Mouse (Mus musculus) yolk sac, embryonic 10.5 days (tissue): ENCODE data around the gene Actl11.

ENCODE experiments used
- DNase-seq: peaks from one replicate; pipeline ENCODE4 v3.0.0-alpha.2; 2017; ENCODE audit warnings: low spot score

Actl11 gene

DNA sequence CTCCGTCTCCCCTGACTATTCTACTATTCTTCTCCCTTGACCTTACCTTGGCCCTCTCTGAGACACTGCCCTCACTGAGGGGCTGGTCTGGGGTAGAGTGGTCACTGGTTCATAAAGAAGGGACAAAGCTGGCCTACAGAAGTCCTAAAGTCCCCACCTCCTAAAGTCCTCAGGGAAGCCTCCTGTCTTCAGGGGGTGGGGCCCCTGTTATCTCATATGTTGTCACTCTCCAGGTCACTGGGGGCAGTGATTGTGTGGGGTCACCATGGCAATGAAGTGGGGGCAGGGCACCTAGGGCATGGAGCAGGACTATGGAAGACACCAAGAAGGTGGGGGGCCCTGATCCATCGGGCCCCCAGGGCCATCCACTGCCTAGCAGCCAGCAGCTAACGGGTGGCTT is at the start of gene Actl11:
Actl11 (plus strand) TSS at position 301 of the 400 bp plus-strand sequence.
- no peak for DNase-seq

DNA sequence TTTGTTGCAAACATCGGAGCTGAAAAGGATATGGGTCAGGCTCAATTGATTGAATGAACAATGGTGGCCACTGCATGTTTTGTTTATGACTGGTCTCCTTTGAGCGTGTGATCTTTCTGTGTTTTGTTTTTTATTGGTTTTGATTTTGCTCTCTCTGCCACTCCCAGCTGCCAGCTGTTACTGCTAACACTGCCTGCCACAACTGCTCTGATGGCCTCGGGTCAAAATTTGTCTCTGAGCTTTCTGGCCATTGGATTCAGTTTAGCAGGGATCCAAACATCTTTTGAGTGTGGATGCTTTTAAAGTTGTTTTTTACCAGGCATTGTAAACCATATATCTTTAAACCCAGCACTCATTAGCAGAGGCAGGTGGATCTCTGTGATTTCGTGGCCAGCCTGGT is 47.9 kb upstream of the Actl11 start:
- DNase-seq: no peak

GRCm38 (mm10) chr9:107887804-107888266 is 40.4 kb upstream of the Actl11 start, which contains the start of gene Mon1a:
Gene Mon1a (plus strand): TSS chr9:107888151.
- DNase-seq: peak; percentile 91

DNA sequence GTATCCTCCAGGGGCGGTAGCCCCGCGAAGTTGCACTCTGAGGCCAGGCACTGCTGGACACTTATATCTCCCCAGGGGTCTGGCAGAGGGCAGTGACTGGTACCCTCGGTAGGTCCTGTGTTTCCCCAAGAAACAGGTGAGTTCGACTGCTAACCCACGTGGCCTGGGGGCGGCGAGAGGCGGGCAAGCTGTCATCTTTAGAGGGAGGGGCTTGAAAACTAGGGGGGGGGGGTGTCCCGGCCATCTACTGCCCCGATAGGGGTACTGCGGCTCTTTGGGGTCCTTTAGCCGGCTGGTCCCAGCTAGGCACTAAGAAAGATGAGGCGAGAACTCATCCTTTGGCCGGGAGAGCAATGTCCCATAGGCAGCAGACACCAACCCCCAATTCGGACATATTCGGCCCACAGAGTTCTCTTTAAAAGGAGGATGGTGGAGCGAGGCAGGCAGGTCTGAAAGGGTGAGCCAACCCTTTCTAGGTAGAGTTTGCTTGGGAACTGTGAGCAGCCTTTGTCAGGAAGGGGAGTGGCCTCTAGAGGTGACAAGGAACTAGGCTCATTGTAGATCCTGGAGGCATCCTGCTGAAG is 39.9 kb upstream of the Actl11 start:
- peak; percentile 80 for DNase-seq

GRCm38 (mm10) chr9:107890260-107890659 is 38.0 kb upstream of the Actl11 start:
- DNase-seq: peak; percentile 81

DNA sequence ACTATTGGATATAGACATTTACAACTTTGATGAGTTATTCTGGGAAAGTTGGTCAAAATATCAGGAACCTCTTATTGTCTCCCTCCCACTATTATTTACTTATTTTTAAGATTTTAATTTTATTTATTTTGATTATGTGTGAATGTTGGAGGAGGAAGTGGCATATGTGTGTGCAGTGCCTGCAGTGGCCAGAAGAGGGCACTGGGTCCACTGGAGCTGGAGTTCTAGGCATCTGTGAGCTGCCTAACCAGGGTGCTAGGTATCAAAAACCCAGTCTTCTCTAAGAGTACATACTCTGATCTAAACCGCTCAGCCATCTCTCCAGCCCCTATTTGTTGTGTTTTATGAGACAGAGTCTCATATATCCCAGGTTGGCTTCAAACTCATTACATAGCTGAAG is 37.2 kb upstream of the Actl11 start:
- DNase-seq: no peak

- no peak for DNase-seq
Measured at GRCm38 (mm10) chr9:107898563-107898962, 29.7 kb upstream of the Actl11 start.

DNA sequence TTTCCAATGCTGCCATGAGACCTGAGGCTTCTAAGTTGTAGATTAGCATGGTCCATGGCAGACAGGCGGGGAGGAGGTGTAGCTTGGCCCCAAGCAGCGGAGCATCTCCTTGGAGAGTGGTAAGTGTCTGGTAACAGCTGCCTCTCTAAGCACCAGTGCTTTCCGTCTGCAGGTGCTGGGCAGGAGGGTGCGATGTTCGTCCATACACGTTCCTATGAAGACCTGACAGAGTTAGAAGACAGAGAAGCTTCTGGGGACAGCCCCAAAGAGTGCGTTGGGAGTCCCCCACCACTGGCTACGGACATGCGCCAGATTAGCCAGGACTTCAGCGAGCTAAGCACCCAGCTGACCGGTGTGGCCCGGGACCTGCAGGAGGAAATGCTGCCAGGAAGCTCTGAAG is 28.4 kb upstream of the Actl11 start:
- DNase-seq: no peak

GRCm38 (mm10) chr9:107900840-107901626 is 27.2 kb upstream of the Actl11 start:
- peak; percentile 47 for DNase-seq

DNA sequence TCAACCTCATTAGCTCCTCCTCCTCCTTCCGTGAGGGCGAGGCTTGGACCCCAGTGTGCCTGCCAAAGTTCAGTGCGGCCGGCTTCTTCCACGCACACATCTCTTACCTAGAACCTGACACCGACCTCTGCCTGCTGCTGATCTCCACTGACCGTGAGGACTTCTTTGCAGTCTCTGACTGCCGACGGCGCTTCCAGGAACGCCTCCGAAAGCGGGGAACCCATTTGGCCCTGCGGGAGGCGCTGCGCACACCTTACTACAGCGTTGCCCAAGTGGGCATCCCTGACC is 26.7 kb upstream of the Actl11 start:
- no peak for DNase-seq

GRCm38 (mm10) chr9:107904726-107905125 is 23.5 kb upstream of the Actl11 start:
- peak; percentile 76 for DNase-seq

- DNase-seq: peak; percentile 90
Measured at GRCm38 (mm10) chr9:107906252-107906966, 21.9 kb upstream of the Actl11 start, which contains the start of gene Mst1r. Gene Mst1r (plus strand): TSS chr9:107906873.

DNA sequence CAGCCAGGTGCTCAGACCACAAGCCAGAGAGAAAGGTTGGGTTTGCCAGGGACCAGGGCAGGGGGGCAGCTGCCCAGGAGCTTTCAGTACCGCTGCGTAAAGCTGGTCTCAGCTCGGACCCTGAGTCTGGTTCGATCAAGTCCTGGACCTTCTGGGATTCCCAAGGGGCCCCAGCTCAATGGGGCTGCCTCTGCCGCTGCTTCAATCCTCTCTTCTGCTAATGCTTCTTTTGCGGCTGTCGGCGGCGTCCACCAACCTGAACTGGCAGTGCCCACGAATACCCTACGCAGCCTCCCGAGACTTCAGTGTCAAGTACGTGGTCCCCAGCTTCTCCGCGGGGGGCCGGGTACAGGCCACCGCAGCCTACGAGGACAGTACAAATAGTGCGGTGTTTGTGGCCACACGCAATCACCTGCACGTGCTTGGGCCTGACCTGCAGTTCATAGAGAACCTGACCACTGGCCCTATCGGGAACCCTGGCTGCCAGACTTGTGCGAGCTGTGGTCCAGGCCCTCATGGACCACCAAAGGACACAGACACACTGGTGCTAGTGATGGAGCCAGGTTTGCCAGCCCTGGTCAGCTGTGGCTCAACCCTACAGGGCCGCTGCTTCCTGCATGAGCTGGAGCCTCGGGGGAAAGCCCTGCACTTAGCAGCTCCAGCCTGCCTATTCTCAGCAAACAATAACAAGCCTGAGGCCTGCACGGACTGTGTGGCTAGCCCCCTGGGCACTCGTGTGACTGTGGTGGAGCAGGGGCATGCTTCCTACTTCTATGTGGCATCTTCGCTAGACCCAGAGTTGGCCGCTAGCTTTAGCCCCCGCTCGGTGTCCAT is 21.1 kb upstream of the Actl11 start:
- no peak for DNase-seq

GRCm38 (mm10) chr9:107907801-107908120 is 20.5 kb upstream of the Actl11 start:
- no peak for DNase-seq

- no peak for DNase-seq
Measured at GRCm38 (mm10) chr9:107908410-107909158, 19.7 kb upstream of the Actl11 start.

DNA sequence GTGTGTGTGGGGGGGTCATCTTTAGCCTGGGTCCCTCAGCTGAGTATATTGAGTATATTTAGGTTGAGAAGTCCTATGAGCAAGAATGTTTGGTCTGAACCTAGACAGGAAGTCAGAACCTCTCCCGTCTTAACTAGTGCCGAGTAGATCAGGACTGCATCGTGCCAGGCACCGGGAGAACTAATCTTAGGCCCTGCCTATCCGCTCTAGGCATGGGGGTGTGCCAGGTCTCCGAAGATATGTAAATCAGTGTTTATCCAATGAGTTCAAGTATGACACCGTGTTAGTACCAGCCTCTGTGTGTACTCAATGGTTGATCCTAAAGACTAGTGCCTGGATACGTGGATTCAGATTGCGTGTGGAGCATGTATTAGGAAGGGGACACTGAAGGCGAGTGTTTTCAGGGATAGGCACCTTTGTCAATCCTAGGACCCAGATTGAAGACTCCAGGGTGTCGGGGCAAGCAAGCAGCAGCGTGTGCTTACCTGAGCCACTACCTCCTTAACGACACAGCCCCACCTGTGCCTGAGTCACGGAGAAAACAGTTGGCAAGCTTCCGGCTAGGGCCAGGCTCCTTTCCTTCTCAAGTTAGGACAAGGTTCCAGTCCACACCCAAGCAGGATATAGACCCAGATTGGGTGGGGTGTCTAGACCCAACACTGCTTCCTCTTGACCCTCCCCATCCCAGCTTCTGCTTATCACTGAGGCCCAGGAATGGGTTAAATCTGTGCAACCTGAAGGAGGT is 18.1 kb upstream of the Actl11 start:
- no peak for DNase-seq

GRCm38 (mm10) chr9:107914764-107915420 is 13.4 kb upstream of the Actl11 start:
- DNase-seq: no peak

GRCm38 (mm10) chr9:107917895-107918608 is 10.2 kb upstream of the Actl11 start:
- peak; percentile 44 for DNase-seq

DNA sequence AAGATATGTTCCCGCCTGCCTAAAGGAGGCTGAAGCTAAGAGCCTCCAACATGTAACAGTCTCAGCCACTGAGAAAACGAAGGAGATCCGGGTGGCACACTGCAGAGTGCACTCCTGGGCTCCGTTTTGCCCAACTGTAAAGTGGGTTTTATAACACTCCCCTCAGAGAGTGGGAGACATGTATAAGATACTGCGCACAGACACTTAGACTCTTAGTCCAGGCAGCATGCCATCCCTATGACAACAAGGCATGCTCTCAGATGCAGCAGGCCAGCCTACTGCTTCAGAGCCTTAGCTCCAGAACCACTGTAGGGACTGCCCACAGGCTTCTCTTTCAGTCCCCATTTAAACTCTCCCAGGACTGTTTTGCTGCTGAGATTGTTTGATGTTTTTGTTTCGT is 9.4 kb upstream of the Actl11 start:
- no peak for DNase-seq

DNA sequence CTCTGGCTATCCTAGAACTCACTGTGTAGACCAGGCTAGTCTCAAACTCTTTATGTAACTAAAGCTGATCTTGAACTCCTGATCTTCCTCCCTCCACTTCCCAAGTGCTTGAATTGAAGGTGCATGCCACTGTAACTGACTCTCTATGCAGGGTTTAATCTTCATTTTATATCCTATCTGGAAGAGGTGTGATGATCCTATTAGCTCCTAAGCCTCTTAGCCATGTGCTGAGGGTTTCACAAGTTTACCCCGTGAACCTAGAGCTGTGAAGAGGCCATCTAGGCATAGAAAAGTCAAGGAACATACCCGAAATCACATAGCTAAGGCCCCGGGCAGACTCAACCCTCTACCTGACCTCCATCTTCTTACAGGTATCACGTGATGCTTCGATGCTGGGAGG is 8.8 kb upstream of the Actl11 start:
- DNase-seq: no peak
